Mouse (Mus musculus): ENCODE data around the gene Ucn. TPM values are rescaled to one million over a fixed set of nuclear protein-coding genes. Genes with fewer than 3 reads are reported as not detected.

Gene Ucn
- not detected in 2 replicates for total RNA-seq (2021)
- long read RNA-seq, experiment 1 = 0 reads
- long read RNA-seq, experiment 2 = 0 reads

- DNase-seq = peak; percentile 25
Measured at GRCm38 (mm10) chr5:31138241-31138967, at the start of gene Ucn. Ucn (minus strand) TSS chr5:31138829.

GRCm38 (mm10) chr5:31183678-31184077 is 45.0 kb upstream of the Ucn start:
- DNase-seq = no peak

- no peak for DNase-seq
Measured at GRCm38 (mm10) chr5:31181183-31181770, 42.6 kb upstream of the Ucn start.

- peak; percentile 95 for DNase-seq
Measured at GRCm38 (mm10) chr5:31179766-31180630, 41.4 kb upstream of the Ucn start, which contains the start of the genes Gm29609 and Gtf3c2. Gm29609 (minus strand) TSS chr5:31179911. Gtf3c2 (minus strand) TSS chr5:31180144.

GRCm38 (mm10) chr5:31179301-31179765 is 40.7 kb upstream of the Ucn start:
- peak; percentile 70 for DNase-seq

GRCm38 (mm10) chr5:31168630-31169029 is 30.0 kb upstream of the Ucn start:
- no peak for DNase-seq

- DNase-seq = no peak
Measured at GRCm38 (mm10) chr5:31164878-31165277, 26.2 kb upstream of the Ucn start.

- no peak for DNase-seq
Measured at GRCm38 (mm10) chr5:31162462-31162861, 23.8 kb upstream of the Ucn start.

- DNase-seq = peak; percentile 89
Measured at GRCm38 (mm10) chr5:31154152-31154553, 15.5 kb upstream of the Ucn start, which contains the start of gene Mpv17. Mpv17 (minus strand) TSS chr5:31154251.

- no peak for DNase-seq
Measured at GRCm38 (mm10) chr5:31153516-31154151, 15.0 kb upstream of the Ucn start.

GRCm38 (mm10) chr5:31151746-31152145 is 13.1 kb upstream of the Ucn start:
- DNase-seq = peak; percentile 58

GRCm38 (mm10) chr5:31149781-31150180 is 11.2 kb upstream of the Ucn start:
- DNase-seq = peak; percentile 45

GRCm38 (mm10) chr5:31138968-31139425 is 368 bp upstream of the Ucn start:
- DNase-seq = peak; percentile 65

GRCm38 (mm10) chr5:31137658-31138057 is 971 bp downstream of the Ucn start:
- DNase-seq = no peak

- no peak for DNase-seq
Measured at GRCm38 (mm10) chr5:31136730-31137424, 1.8 kb downstream of the Ucn start.

GRCm38 (mm10) chr5:31126050-31126449 is 12.6 kb downstream of the Ucn start:
- DNase-seq = no peak

GRCm38 (mm10) chr5:31123481-31123880 is 15.1 kb downstream of the Ucn start:
- no peak for DNase-seq

GRCm38 (mm10) chr5:31121111-31121510 is 17.5 kb downstream of the Ucn start:
- DNase-seq = no peak

GRCm38 (mm10) chr5:31116912-31117311 is 21.7 kb downstream of the Ucn start:
- DNase-seq = no peak

GRCm38 (mm10) chr5:31116354-31116753 is 22.3 kb downstream of the Ucn start, which contains the start of gene Trim54:
Trim54 (plus strand) TSS chr5:31116712.
- no peak for DNase-seq

- no peak for DNase-seq
Measured at GRCm38 (mm10) chr5:31110781-31111180, 27.8 kb downstream of the Ucn start.

Measured in adrenal gland, postnatal 14 days (tissue).